Mouse (Mus musculus) megakaryocyte, embryonic 14.5 days (primary cell): ENCODE data around the gene Nf2.

Source experiments
- FLI1 ChIP-seq: IDR thresholded peaks from 2 replicates; pipeline ENCODE4 v1.6.1; 2012; ENCODE audit warnings: low read length, inconsistent platforms, mixed read lengths
- GATA1 ChIP-seq: IDR thresholded peaks from 3 replicates; pipeline ENCODE4 v1.6.1; 2012; ENCODE audit warnings: mixed read lengths, low read length, inconsistent platforms, borderline replicate concordance

GRCm38 (mm10) chr11:4849258-4849943 is at the start of gene Nf2:
- TF ChIP-seq GATA1 (no peak), FLI1 (no peak)
